Mouse (Mus musculus) effector memory CD4-positive, alpha-beta T cell, adult 7 months (primary cell): ENCODE measurements around the gene Abhd17c. TPM values are rescaled to one million over a fixed set of nuclear protein-coding genes. Genes with fewer than 3 reads are reported as not detected.

Source experiments
- polyA plus RNA-seq: library from polyadenylated mRNA; unstranded; fragments of 100-300 nt; shearing (Covaris generic); gene quantifications from one replicate; pipeline ENCODE4 v1.2.1, GENCODE M21; 2017

Abhd17c gene
- 33.8 TPM for polyA plus RNA-seq

DNA sequence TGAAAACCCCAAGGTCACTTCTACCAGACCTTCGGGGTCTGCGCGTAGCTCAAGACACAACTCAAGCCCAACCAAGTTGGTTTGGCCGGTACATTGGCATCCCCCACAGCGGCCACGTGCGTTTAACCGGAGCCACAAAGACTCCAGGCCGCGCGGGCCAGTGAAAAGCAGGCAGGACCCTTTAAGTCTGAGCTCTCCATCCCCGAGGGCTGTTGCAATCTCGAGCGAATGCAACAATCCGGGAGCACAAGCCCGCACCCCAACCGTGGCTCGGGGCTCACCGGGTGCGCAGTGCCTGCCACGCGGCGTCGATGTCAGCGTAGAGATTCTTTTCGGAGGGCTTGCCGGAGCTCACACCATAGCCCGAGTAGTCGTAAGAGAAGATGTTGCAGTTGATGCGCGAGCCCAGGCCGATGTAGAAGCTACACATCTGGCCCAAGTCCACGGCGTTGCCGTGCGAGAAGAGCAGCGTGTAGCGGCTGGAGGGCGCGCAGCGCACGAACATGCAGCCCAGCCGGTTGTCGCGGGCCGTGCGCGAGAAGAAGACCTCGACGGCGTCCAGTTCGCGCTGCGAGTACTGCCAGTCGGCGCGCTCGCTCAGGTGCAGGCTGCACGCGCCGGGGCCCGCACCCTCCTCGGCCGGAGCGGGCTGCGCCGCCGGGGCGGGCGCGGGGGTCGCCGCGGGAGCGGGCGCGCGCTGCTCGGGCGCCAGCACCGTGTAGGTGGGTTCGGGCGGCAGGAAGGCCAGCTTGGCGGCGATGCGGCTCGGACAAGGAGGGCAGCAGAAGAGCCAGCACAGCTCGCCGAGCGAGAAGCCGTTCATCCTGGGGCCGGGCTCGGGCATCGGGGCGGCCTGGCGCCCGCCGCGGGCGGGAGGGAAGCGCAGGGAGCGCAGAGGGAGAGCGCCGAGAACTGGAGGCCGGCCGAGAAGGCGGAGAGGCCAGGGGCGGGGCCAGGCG is at the start of gene Abhd17c:
Gene Abhd17c (minus strand): TSS at position 893 of the 959 bp plus-strand sequence.

DNA sequence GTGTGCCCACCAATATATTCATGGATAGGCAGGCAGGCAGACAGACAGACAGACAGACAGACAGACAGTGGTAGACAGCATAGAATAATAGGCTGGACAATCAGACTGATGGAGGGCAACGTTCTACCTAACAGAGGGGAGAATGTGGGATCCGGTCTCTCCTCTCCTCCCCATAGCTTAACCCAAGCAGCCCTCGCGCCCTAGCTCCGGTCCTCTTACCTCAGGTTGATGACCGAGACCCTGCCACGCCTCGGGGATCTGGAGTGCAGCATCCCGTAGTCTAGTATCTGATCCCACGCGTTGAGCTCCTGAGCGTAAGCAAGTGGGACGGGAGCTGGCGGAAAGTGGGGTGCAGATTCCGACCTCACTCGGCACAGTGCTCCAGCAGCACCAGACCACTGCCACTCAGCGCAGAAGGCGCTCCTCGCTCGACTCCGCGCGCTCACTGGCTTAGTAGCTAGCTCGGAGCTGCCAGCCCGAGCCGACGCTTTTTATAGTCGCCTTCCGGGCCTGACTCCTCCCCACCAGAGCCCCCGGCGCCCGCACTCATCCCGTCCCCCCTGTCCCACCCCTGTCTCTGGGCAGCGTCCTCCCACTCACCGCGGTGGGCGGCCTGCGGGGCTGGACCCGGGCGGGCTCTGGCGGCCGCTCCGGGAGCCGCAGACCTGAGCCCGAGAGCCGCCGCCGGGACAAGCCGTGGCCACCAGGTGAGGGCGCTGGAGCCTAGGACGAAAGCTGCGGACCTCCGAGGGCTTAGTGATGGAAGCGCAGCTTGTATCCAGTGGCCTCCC is 65.5 kb downstream of the Abhd17c start, which contains the start of gene Cemip:
Gene Cemip (minus strand): TSS at position 464 of the 791 bp plus-strand sequence.

Other genes starting within 250 kb of the Abhd17c start
- 0.71 TPM for gene Cemip, start 65.4 kb downstream of the Abhd17c start, polyA plus RNA-seq